Mouse (Mus musculus) layer of hippocampus, postnatal 36 days (tissue): ENCODE measurements at regions not wholly inside any gene's neighbourhood (a gene's known extent, or its start where the extent isn't known, plus 50 kb on each side); places are given as distances from the start of the nearest gene placed in this dataset.

Source experiments
- DNase-seq, 2 experiments: peaks; one replicate each; pipeline ENCODE4 v3.0.0; 2022

GRCm38 (mm10) chr13:68167826-68168225 is 304.7 kb downstream of the BC048507 start:
- DNase-seq = peak; percentile 6 to 37

DNA sequence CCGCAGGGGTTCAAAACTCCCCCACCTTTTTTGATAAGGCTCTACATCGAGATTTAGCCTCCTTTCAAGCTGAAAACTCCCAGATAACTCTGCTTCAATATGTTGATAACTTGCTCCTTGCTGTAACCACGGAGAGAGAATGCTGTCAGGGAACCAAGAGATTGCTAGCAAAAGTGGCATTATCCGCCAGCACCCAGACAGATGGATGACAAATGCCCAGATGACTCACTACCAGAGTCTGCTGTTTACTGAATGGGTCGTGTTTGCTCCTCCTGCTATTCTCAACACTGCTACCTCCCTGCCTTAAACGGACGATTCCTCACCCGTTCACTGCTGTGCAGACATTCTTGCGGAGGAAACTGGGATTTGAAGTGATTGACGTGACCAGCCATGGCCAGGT is 310.3 kb downstream of the BC048507 start:
- peak in 1 of 2 experiments; percentile 2 for DNase-seq
